Mouse (Mus musculus) spleen, postnatal 14 days (tissue): ENCODE measurements around the gene Prim2.

Experiments used
- DNase-seq, 2 experiments: peaks; one replicate each; pipeline ENCODE4 v3.0.0; 2021 to 2022; ENCODE audit warnings: low spot score in 2 of 2

Prim2 gene

GRCm38 (mm10) chr1:33555626-33556025 lies 114.0 kb downstream of the Prim2 start:
- no peak for DNase-seq

GRCm38 (mm10) chr1:33551350-33551749 lies 118.2 kb downstream of the Prim2 start:
- no peak for DNase-seq

- no peak for DNase-seq
Observed at GRCm38 (mm10) chr1:33541708-33542107, 127.9 kb downstream of the Prim2 start.

- no peak for DNase-seq
Observed at GRCm38 (mm10) chr1:33537948-33538347, 131.6 kb downstream of the Prim2 start.

- no peak for DNase-seq
Observed at GRCm38 (mm10) chr1:33536272-33537004, 133.2 kb downstream of the Prim2 start.

- no peak for DNase-seq
Observed at GRCm38 (mm10) chr1:33535140-33535686, 134.4 kb downstream of the Prim2 start.

GRCm38 (mm10) chr1:33531860-33532259 lies 137.7 kb downstream of the Prim2 start:
- DNase-seq, result no peak

GRCm38 (mm10) chr1:33531097-33531856 lies 138.3 kb downstream of the Prim2 start:
- DNase-seq, result no peak

GRCm38 (mm10) chr1:33530491-33530890 lies 139.1 kb downstream of the Prim2 start:
- no peak for DNase-seq

GRCm38 (mm10) chr1:33529543-33530232 lies 139.9 kb downstream of the Prim2 start:
- DNase-seq, result no peak

- no peak for DNase-seq
Observed at GRCm38 (mm10) chr1:33527352-33527863, 142.2 kb downstream of the Prim2 start.

- DNase-seq, result no peak
Observed at GRCm38 (mm10) chr1:33523223-33523622, 146.4 kb downstream of the Prim2 start.

- DNase-seq, result no peak
Observed at GRCm38 (mm10) chr1:33515124-33515523, 154.5 kb downstream of the Prim2 start.

- no peak for DNase-seq
Observed at GRCm38 (mm10) chr1:33511310-33511709, 158.3 kb downstream of the Prim2 start.

GRCm38 (mm10) chr1:33504371-33504770 lies 165.2 kb downstream of the Prim2 start:
- no peak for DNase-seq

GRCm38 (mm10) chr1:33502890-33503289 lies 166.7 kb downstream of the Prim2 start:
- no peak for DNase-seq

- DNase-seq, result no peak
Observed at GRCm38 (mm10) chr1:33502298-33502697, 167.3 kb downstream of the Prim2 start.

GRCm38 (mm10) chr1:33500111-33500510 lies 169.5 kb downstream of the Prim2 start:
- DNase-seq, result no peak

- no peak for DNase-seq
Observed at GRCm38 (mm10) chr1:33499603-33500002, 170.0 kb downstream of the Prim2 start.

GRCm38 (mm10) chr1:33496128-33496527 lies 173.5 kb downstream of the Prim2 start:
- no peak for DNase-seq

GRCm38 (mm10) chr1:33495586-33495985 lies 174.0 kb downstream of the Prim2 start:
- DNase-seq, result no peak

GRCm38 (mm10) chr1:33495203-33495553 lies 174.4 kb downstream of the Prim2 start:
- DNase-seq, result no peak
